Mouse (Mus musculus): ENCODE data around the gene Heg1. TPM values are rescaled to one million over a fixed set of nuclear protein-coding genes. Genes with fewer than 3 reads are reported as not detected.

The Heg1 gene
- total RNA-seq, 1 experiment from 2014 or later: 38.1 TPM

- no peak for ATAC-seq (ENCODE audit: extremely low read depth, insufficient number of reproducible peaks, low FRiP score, poor library complexity, severe bottlenecking)
These were observed 8.9 kb upstream of the Heg1 start for GRCm38 (mm10) chr16:33675151-33675847.

GRCm38 (mm10) chr16:33675848-33676184 is 8.4 kb upstream of the Heg1 start:
- no peak for ATAC-seq (ENCODE audit: extremely low read depth, insufficient number of reproducible peaks, low FRiP score, poor library complexity, severe bottlenecking)

DNA sequence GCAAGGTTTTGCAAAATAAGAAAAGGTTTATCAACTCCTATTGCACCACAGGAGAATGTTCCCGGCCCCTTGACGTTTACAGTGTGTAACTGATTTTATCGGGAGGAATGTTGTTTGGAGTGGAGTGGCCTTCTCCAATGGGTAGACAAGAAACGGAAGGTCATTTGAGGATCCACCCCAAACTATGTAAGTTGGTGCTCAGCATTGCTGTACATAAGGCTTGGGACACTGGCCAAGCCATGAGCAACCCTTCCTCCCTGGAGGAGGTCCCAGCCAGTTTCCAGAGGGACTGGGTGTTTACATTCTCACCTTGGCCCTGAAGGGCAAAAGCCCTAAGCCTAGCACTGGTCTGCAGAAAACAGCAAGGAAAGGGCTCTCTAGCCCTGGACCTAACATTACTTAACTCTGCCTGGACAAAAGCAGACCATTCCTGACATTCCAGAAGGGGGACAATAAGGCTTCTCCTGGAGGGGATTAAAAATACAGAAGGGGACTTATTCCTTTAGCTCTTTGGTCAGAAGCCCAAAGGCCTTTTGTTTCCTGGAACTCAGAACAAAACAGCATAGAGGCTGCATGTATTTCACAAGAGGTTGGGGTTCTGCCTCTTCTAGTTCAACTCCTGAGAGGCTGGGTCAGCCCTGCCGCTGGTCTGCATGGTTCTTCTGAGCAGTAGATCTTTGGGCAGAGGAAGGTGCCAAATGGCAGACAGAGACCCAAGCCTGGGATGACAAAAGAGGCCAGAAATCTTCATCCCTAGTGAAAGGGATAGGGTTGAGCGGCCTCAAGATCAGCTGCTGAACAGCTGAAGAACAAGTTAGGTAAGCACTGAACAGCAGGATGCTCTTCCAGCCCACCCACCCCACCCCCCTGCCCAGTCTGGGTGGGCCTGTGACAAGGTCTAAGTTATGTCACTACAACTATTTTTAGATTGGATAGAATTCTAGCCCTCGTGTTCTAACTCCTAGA is 7.5 kb upstream of the Heg1 start:
- ATAC-seq (ENCODE audit: extremely low read depth, insufficient number of reproducible peaks, low FRiP score, poor library complexity, severe bottlenecking): no peak

- no peak for ATAC-seq (ENCODE audit: extremely low read depth, insufficient number of reproducible peaks, low FRiP score, poor library complexity, severe bottlenecking)
These were observed 6.9 kb upstream of the Heg1 start for GRCm38 (mm10) chr16:33677313-33677690.

DNA sequence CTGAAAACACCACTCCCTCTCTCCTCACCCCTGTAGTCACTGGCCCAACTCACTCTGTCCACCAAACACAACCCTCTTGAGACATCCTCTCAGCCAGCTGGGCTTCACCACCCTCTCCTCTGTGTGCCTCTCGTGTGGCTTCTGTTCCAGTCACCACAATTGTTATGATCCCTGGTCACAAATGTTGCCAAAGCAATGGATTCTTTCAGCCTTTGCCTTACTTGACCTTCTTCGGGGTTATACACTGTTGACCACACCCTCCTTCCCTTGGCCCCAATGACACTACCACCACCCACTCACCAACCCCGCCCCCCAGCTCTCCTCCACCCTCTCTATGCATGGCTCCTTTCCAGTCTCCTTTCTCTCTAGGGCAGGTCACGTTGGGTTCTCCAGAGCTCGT is 6.3 kb upstream of the Heg1 start:
- ATAC-seq (ENCODE audit: extremely low read depth, insufficient number of reproducible peaks, low FRiP score, poor library complexity, severe bottlenecking): no peak

- no peak for ATAC-seq (ENCODE audit: extremely low read depth, insufficient number of reproducible peaks, low FRiP score, poor library complexity, severe bottlenecking)
These were observed 3.9 kb upstream of the Heg1 start for GRCm38 (mm10) chr16:33680271-33680670.

DNA sequence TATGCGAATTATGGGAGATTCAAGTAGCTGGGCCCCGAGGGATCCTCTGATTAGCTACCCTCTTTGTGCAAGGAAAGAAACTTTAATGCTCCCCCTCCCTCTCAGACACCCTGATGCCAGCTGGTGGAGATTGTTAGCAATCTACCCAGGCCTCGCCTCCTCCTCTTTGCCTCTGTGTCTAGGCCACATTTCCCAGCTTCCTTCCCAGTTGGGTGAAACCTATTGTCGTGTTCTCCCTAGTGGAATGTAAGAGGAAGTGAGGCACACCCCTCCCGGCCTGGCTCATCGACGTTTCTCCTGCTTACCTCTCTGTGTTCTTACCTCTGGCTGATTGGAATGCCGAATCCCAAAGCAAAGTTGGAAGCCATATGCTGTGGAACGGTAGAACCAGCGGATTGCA is 3.4 kb upstream of the Heg1 start:
- ATAC-seq (ENCODE audit: extremely low read depth, insufficient number of reproducible peaks, low FRiP score, poor library complexity, severe bottlenecking): no peak

GRCm38 (mm10) chr16:33681661-33682060 is 2.5 kb upstream of the Heg1 start:
- no peak for ATAC-seq (ENCODE audit: extremely low read depth, insufficient number of reproducible peaks, low FRiP score, poor library complexity, severe bottlenecking)

DNA sequence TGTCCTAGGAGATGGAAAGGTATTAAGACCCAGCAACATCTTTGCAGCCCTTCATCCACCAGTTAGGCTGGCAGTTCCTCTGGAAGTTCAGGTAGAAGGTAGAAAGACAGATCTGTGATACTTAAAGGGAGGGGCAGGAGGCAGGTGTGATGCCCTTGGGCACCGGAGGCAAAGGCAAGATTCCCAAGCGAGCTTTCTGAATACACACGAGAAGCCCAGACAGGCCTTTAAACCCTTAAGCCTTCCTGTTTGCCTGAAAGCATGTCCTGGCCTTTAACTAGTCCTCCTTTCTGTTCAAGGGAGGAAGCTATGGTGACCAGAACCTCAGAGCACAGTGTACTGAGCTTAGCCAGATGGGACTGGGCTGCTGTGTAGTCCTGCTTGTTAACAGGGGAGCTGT is 1.5 kb upstream of the Heg1 start:
- ATAC-seq (ENCODE audit: extremely low read depth, insufficient number of reproducible peaks, low FRiP score, poor library complexity, severe bottlenecking): no peak

GRCm38 (mm10) chr16:33683206-33684161 is 686 bp upstream of the Heg1 start:
- no peak for ATAC-seq (ENCODE audit: extremely low read depth, insufficient number of reproducible peaks, low FRiP score, poor library complexity, severe bottlenecking)

DNA sequence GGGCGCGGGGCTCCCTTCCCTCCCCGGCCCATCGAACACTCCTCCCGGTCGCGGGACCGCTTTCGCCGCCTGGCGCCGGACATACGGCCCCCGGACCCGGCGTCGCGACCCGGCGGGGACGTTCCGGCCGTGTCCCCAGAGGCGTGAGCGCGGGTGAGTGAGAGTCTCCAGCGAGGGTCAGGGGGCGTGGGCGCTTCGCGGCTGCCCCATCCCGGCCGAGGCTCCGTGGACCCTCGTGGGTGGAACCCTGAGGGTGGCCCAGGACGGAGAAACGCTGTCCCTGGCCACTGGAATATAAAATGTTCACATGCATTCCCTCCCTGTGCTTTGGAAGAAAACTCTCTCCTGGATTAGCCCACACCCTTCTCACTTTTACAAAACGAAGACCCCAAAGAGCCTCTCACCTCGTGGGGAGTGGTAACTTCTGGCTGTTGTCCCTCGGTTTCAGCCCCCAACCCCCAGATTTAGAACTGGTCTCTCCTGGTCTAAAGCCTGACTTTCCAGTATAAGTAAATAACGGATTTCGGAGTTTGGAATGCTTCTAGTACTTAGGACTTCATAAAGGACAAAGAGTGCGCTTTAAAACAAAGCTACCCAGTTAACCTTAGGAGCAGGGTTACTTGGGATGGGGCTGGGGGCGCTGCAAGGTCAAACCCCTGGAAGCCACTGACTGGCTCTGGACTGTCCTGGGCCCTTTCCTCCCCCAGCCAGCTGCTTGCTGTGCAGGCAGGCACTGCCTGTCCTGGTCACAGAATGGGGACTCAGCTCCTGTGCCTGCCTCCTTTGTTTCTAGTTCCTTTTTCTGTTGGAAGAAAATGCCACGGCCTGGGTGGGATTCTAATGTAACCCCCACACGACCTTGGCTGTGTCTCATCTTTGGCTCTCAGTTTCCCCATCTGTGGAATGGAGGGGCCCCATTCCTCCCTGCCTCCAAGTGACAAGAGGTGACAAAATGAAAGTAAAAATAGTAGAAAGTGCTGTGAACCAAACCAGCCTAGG is 832 bp downstream of the Heg1 start:
- peak; percentile 9; the same call in 1 of the 2 replicates for ATAC-seq (ENCODE audit: extremely low read depth, insufficient number of reproducible peaks, low FRiP score, poor library complexity, severe bottlenecking)

- no peak for ATAC-seq (ENCODE audit: extremely low read depth, insufficient number of reproducible peaks, low FRiP score, poor library complexity, severe bottlenecking)
These were observed 1.9 kb downstream of the Heg1 start for GRCm38 (mm10) chr16:33686056-33686455.

DNA sequence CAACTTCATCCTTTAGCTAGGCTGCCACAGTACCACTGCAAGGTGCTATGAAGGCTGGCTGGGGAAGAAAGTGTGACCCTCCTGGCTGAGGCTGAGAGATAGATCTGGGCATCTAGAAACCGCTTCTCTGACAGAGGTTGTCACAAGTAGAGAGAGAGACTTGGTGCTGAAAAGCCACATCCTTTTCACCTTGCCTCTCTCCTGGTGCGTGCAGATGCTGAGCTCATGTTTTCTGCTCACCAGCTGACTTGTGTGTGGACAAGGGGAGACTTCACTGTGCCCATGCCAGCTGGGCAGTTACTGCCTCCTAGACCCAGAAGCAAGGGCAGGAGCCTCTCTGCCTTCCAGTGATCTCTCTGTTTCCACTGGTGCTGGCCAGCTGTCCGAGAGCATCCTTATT is 3.6 kb downstream of the Heg1 start:
- peak; percentile 20; the same call in 1 of the 2 replicates for ATAC-seq (ENCODE audit: extremely low read depth, insufficient number of reproducible peaks, low FRiP score, poor library complexity, severe bottlenecking)

DNA sequence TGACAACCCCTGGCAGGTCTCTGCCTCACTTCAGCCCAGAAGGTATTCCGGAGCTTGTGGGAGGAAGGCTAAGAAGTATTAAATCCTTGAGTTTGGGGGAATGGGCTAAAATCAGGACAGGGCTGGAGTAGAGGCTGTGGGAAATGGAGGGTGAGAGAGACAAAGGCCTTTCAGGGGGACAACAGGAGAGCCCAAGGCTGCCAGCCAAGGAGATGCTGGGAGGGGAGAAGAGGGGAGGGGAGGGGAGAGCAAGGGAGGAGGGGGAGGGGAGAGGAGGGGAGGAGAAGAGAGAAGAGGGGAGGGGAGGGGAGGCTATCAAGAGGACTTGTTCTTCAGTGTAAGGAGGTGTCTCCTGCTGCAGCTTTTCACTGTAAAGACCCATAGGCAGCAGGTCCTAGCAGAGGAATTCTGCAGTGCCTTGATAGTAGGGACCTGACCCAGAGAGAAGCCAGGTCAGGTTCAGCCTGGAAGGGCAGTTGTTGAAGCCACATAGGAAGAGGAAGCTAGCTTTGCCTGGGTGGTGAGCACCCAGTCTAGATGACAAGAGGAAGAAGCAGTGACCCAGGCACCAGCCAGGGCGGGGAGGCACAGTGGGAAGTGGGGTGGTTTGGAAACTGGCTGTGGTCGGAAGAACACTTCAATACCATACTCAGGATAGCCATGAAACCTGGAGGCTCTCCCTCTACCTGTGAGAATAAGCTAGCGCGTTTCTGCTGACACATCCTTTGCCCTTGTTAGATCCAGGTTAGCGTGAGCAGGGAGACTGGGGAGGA is 7.0 kb downstream of the Heg1 start:
- peak; percentile 79 for ATAC-seq (ENCODE audit: extremely low read depth, insufficient number of reproducible peaks, low FRiP score, poor library complexity, severe bottlenecking)

DNA sequence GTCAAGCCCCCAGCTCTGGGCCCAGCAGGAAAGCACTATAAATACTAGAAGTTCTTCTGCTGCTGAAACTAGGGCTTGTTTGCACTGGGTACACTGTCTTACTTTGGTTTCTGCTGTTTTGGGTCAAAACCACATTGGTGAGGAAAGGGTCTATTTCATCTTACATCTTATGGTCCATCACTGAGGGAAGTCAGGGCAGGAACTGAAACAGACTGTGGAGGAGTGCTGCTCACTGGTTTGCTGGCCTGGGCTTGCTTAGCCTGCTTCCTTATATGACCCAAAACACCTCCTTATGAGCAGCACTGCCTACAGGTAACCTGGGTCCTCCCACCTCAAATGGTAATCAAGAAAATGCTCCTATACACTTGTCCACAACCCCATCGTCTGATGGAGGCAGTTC is 9.4 kb downstream of the Heg1 start:
- ATAC-seq (ENCODE audit: extremely low read depth, insufficient number of reproducible peaks, low FRiP score, poor library complexity, severe bottlenecking): no peak

GRCm38 (mm10) chr16:33696811-33697575 is 12.8 kb downstream of the Heg1 start:
- no peak for ATAC-seq (ENCODE audit: extremely low read depth, insufficient number of reproducible peaks, low FRiP score, poor library complexity, severe bottlenecking)
